Mouse (Mus musculus) hindlimb bud, embryonic 11.5 days (tissue): ENCODE measurements at regions not wholly inside any gene's neighbourhood (a gene's known extent, or its start where the extent isn't known, plus 50 kb on each side); places are given as distances from the start of the nearest gene placed in this dataset.

Source experiments
- DNase-seq: peaks from one replicate; pipeline ENCODE4 v3.0.0-alpha.2; 2012; ENCODE audit warnings: low read depth, low spot score; ENCODE audit errors: extremely low spot score

GRCm38 (mm10) chr2:11853210-11853973 is 75.7 kb downstream of the Ankrd16 start:
- peak; percentile 10 for DNase-seq

GRCm38 (mm10) chr2:11869983-11870382 is 92.3 kb downstream of the Ankrd16 start:
- no peak for DNase-seq

DNA sequence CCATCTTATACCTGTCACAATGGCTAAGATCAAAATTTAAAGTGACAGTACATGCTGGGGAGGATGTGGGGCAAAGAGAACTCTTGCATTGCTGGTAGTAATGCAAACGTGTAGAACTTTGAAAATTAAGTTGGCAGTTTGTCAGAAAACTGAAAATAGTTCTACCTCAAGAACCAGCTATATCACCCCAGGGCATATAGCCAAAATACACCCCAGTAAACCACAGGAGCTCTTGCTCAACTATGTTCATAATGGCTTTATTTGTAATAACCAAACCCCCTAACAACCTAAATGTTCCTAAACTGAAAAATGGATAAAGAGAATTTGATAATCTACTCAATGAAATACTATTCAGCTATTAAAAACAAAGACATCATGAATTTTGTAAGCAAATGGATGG is 102.3 kb downstream of the Ankrd16 start:
- DNase-seq: no peak

- no peak for DNase-seq
These were observed 117.3 kb downstream of the Ankrd16 start for GRCm38 (mm10) chr2:11894792-11895568.

GRCm38 (mm10) chr2:11899698-11900660 is 122.3 kb downstream of the Ankrd16 start:
- no peak for DNase-seq

- DNase-seq: no peak
These were observed 137.1 kb downstream of the Ankrd16 start for GRCm38 (mm10) chr2:11914782-11915181.

- no peak for DNase-seq
These were observed 139.7 kb downstream of the Ankrd16 start for GRCm38 (mm10) chr2:11917373-11917772.

- no peak for DNase-seq
These were observed 140.4 kb downstream of the Ankrd16 start for GRCm38 (mm10) chr2:11918070-11918469.

- DNase-seq: no peak
These were observed 183.1 kb downstream of the Ankrd16 start for GRCm38 (mm10) chr2:11960777-11961176.

DNA sequence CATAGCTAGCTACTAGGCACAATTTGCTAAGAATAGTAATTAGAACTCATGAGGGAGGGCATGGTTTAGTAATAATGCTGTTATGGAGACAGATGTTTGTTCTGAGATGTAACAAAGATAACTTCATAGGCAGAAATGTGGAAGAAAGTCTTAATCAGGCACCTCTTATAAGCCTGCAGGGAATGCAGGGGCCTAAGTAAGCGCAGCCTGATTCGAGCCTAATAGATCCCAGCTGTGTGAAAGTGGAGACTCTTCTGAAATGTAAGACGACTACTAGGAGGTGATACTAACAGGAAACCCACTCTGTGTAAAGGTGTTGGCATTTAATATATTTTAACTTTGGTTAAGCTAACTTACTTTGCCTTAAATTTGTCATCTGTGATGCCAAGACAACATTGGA is 187.7 kb downstream of the Ankrd16 start:
- DNase-seq: peak; percentile 63

DNA sequence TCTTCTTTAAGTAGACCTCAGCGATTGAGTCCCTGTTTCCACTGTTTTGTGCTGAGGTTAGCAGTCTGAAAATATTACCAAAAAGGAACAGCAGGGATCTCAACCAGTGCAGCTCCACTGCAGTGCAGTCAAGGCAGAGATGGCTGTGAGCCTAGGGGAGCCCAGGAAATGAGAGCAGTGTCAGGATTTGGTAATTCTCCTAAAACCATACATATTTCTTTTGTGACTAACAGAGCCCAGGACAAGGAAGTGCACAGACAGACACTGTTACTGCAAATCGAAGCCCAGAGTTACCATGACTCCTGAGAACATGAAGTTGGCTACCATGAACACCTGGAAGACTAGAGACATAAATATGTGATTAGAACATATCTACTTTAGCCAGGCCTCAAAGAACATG is 189.3 kb downstream of the Ankrd16 start:
- DNase-seq: no peak

GRCm38 (mm10) chr2:11971972-11972371 is 194.3 kb downstream of the Ankrd16 start:
- DNase-seq: no peak

DNA sequence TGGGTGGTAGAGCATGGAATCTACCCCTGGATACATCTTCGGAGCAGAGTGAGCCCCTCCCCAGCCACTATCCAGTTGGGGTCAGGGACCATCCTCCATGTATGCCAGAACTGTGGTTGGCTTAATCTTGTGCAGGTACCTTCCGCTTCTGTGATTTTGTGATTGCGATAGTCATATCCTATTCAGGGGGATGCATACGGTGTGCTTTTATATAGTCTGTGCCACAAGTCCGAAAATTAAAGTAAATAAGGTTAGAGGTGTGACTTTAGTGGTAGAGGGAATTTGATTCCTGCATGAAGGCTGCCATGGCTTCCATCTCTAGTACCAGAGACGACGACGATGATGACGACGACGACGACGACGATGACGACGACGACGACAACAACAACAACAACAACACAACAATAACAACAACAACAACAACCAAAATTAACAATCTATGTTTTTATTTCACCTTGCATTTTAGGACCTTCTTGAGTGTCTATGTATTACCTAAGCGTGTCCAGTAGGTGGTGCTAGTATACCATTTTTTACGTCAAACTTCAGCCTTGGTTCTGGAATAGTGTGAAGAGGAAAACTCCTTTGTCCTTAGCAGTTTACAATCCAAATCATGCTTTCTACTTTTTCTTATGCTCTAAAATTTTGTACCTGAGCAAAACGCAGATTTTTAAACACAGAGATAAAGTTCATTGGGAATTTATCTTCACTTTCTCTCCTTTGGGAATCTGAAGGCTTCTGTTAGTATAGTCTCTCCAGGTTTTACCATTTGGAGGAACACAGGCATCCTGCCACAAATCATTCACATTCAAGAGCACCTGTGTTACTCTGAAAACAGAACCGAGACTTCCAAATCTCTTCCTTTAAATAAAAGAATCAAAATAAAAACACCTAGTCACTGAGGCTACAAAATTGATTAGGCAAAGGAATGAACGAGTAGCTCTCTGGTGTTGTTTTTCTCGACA is 224.5 kb downstream of the Ankrd16 start:
- DNase-seq: peak; percentile 64

DNA sequence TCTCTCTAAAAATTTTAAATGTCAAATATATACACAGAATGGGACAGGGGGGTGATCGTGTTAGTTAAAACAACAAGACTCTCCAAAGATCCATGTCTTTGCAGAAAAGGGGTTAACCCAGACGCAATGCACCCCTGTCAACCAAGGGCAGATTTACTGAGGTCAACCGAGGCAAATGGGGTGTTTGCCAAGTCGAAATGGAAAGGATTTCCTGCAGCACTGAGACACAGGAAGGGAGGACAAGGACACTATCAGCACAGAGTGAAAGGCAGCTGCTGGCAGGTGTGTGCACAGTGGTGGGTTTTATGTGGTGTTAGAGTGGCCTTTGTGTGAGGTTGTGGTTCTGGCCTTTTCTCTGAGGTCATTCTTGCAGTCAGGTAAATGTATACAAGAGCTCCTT is 226.7 kb downstream of the Ankrd16 start:
- DNase-seq: no peak

DNA sequence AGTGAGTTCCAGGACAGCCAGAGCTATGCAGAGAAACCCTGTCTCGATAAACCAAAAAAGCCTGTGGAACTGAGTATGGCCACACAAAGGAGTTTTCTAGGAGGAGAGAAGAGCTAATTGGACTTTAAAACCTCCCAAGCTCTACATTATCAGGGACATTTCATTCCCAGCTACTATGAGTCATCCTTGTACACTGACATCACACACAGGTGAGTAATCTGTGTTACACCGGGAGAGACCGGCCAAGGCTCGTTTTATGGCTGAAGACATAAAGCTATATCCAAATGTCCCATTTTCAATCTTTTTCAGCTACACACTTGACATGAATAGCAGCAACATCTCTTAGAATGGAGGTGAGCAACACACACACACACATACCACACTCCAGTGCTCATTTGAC is 229.5 kb downstream of the Ankrd16 start:
- DNase-seq: no peak

GRCm38 (mm10) chr2:12011441-12011840 is 233.8 kb downstream of the Ankrd16 start:
- DNase-seq: no peak

DNA sequence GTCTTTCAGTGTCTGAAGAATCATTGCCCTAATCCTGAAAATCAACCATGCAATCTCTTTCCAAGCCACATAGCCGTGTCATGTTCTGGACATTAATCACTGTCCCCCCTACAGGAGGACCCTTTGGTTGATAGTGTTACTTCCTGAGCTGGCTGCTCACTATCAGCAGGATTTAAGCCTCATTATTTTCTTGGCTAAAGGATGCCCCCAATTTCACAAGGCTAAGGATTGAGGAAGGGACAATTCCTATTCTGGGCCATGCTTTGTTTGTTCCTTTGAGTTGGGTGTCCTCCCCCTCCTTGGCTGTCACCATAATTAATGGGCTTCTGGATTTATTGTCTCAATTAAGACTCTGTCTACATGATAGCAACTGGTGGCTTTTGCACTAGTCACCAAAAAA is 241.9 kb downstream of the Ankrd16 start:
- no peak for DNase-seq

DNA sequence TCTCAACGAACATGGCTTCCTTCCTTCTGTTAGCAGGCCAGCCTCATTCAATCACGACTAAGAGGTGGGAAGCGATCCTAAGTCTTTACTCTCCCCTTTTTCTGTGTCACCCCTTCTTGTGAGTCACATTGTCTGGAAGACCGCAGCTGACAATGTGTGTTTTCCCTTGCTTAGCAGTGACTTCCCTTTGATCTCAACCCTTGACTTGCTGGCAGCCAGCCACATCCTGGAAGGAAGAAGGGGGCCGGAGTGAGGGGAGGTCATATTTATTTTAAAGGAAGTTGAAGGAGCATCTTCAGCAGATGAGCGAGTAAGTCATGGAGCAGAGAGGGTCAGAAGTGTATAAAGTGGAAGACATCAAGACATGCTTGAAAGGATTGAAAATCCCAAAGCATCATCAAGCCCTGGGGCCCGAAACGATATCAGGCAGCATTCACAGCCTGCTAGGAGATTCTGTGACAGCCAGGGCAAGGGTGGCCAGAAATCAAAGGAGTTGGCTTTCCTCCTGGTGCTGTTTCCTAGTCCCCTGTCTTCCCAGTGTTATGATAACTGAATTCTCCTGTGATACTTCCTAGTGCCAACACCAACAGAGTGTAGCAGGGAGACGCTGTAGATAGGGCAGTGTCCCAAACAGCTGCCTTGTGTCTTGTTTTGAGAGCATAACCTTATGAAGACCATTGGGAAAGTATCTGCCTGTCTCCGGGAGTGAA is 245.9 kb downstream of the Ankrd16 start:
- no peak for DNase-seq

DNA sequence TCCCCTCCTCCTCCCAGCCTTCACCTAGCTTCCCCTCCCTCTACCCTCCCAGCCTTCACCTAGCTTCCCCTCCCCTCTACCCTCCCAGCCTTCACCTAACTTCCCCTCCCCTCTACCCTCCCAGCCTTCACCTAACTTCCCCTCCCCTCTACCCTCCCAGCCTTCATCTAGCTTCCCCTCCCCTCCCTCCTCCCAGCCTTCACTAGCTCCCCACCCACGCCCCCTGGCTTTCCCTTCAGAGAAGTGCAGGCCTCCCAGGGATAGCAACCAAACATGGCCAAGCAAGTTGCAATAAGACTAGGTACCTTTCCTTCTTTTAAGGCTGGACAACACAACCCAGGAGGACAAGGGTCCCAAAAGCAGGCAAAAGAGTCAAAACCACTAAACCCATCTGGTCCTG is 248.5 kb downstream of the Ankrd16 start:
- no peak for DNase-seq
